Mouse (Mus musculus) G1E (cell line): Measurements from ENCODE around the gene Gm525. TPM values are rescaled to one million over a fixed set of nuclear protein-coding genes. Genes with fewer than 3 reads are reported as not detected.
A peak's percentile ranks its signal among the peaks of the same experiment; 100 is the strongest.

Source experiments
- ATAC-seq: 2 replicates; pipeline ENCODE4 v1.8.0; 2016; ENCODE audit warnings: mild to moderate bottlenecking; ENCODE audit not compliant: insufficient number of reproducible peaks, poor library complexity, low FRiP score, severe bottlenecking; ENCODE audit errors: extremely low read depth
- DNase-seq: peaks from one replicate; pipeline ENCODE4 v3.0.0; 2012; ENCODE audit warnings: low spot score
- H3K27me3 ChIP-seq: 2 replicates; pipeline ENCODE4 v1.6.1; 2012; ENCODE audit warnings: mild to moderate bottlenecking, low read length, inconsistent platforms; ENCODE audit not compliant: insufficient read depth
- H3K36me3 ChIP-seq: replicated peaks from 2 replicates; pipeline ENCODE3; 2012; ENCODE audit warnings: mild to moderate bottlenecking, inconsistent platforms
- H3K4me1 ChIP-seq: 2 replicates; pipeline ENCODE4 v1.6.1; 2012; ENCODE audit warnings: low read depth, low read length, inconsistent platforms, mixed read lengths; ENCODE audit not compliant: insufficient read depth
- H3K4me3 ChIP-seq: 2 replicates; pipeline ENCODE4 v1.5.1; 2012; ENCODE audit warnings: low read depth, mild to moderate bottlenecking, inconsistent platforms, low read length, moderate library complexity, mixed read lengths
- H3K9me3 ChIP-seq: replicated peaks from 2 replicates; pipeline ENCODE4 v1.6.1; 2012; ENCODE audit warnings: inconsistent platforms
- CTCF ChIP-seq: IDR thresholded peaks from 2 replicates; pipeline ENCODE4 v1.5.1; 2012; ENCODE audit warnings: low read depth, low read length, inconsistent platforms, mixed read lengths
- GATA1 ChIP-seq: IDR thresholded peaks from 2 replicates; pipeline ENCODE4 v1.6.1; 2012; ENCODE audit warnings: borderline replicate concordance, low read length, inconsistent platforms, mixed read lengths
- GATA2 ChIP-seq: IDR thresholded peaks from 2 replicates; pipeline ENCODE4 v1.6.1; 2012; ENCODE audit warnings: low read depth, low read length, inconsistent platforms, borderline replicate concordance
- POLR2AphosphoS5 ChIP-seq: IDR thresholded peaks from 2 replicates; pipeline ENCODE4 v1.6.1; 2012; ENCODE audit warnings: low read depth, low read length, inconsistent platforms; ENCODE audit not compliant: insufficient replicate concordance
- TAL1 ChIP-seq: conservative IDR thresholded peaks from 2 replicates; pipeline ENCODE4 v1.6.1; 2012; ENCODE audit warnings: low read depth, low read length, inconsistent platforms, mixed read lengths
- polyA plus RNA-seq: library from polyadenylated mRNA; stranded (reverse); fragments of >175 nt; gene quantifications from 2 replicates; pipeline ENCODE4 v1.2.3, GENCODE M21; 2012
- total RNA-seq, 2 experiments: library from RNA; stranded (forward) in 1 of 2; stranded (reverse) in 1 of 2; fragments of 200-1000 nt in 1 of 2; fragments of >200 nt in 1 of 2; fragmentation: Nextera tagmentation in 1 of 2; gene quantifications; 2 replicates each; pipeline ENCODE4 v1.2.3; 2014 to 2017

Gm525 gene
- total RNA-seq (2014; fragmentation: Nextera tagmentation) (not detected in 2 replicates), total RNA-seq (2017) (not detected in 2 replicates), polyA plus RNA-seq (not detected in 2 replicates)

DNA sequence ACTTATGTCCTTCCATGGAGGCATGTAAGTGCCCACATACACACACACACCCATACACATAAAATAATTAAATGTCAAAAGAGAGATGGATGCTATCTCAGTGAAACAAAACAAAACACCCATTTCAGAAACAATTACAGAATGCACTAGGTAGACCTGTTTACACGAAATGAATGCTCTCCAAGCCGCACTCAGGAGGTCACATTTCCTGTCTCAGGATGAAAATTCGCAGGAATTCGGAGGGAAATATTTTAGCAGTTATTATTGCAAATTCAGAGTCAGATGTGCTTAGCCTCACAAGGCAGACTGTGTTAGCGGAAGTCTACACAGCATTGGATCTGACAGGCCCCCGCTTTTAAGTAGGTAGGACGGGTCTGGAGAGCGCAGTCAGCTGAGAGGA lies at the start of gene Gm525:
TSS of gene Gm525 (plus strand) at position 301 of the 400 bp plus-strand sequence.
- ATAC-seq (no peak), DNase-seq (no peak)
- TF ChIP-seq POLR2AphosphoS5 = no peak
- TF ChIP-seq TAL1 = no peak
- TF ChIP-seq GATA1 = no peak
- no peak for TF ChIP-seq CTCF
- no peak for TF ChIP-seq GATA2
- Histone ChIP-seq H3K27me3 (peaks cover 28% of the 10 kb centered on the region), H3K9me3 (no peaks in the 10 kb centered on the region), H3K4me3 (no peak within 1 kb of the TSS), H3K4me1 (0 out of 2 replicates have a peak, but pooled peaks cover 3% of the 10 kb centered on the region), H3K36me3 (no peaks in the 10 kb centered on the region)

DNA sequence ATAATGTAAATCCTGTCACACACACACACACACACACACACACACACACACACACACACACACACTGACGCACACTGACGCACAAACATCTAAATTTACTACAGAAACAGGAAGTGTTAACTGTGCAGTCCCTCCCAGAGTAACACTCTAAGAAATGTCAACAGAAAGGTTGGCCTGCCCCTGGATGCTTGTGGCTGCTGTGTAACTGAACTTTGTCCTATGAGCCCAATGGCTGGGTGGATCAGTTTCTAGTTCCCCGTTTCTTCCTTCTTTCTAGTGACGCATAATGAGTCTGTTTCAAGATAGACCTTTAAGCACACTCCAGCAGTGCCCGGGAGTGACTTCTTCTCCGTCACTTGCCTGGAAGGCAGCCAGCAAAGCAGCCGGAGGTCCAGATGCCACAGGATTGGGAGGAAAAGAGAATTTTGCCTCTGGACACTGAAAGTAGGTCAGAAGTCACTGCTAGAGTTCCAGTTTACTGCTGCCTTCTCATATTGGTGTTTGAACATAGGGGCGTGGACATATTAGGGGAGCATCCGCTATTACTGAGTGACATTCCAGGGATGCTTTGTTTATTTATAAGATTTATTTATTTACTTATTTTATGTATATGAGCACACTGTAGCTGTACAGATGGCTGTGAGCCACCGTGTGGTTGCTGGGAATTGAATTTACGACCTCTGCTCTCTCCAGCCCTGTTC lies 49.3 kb upstream of the Gm525 start:
- H3K9me3 ChIP-seq = no peaks in the 10 kb centered on the region
- H3K36me3 ChIP-seq = peaks cover 33% of the 10 kb centered on the region
- DNase-seq (no peak), ATAC-seq (no peak)
- TF ChIP-seq GATA2 (no peak), TAL1 (no peak), GATA1 (no peak), POLR2AphosphoS5 (no peak), CTCF (no peak)
- no peaks in the 10 kb centered on the region for H3K27me3 ChIP-seq
- H3K4me3 ChIP-seq = no peak overlapping the region
- H3K4me1 ChIP-seq = peaks cover 77% of the 10 kb centered on the region

DNA sequence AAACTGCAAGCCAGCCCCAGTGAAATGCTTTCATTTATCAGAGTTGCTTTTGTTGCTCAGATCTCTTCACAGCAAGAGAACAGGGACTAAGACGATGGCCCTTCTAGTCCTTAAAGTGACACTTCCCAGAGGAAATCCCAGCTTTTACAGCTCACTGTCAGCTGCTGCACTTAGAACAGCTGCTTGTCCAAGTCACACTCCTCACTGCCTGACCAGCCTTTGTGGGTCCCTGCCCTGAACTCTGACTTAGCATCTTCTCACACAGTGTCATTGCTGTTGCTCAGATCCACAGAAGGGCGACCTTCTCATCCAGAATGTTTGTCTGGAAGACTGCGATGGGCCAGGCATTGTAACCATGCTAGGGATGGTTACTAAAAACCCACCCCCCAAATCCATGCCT lies 48.0 kb upstream of the Gm525 start:
- TF ChIP-seq GATA1 (no peak), CTCF (no peak), POLR2AphosphoS5 (no peak), GATA2 (no peak), TAL1 (no peak)
- no peak for DNase-seq
- peaks cover 77% of the 10 kb centered on the region for H3K4me1 ChIP-seq
- H3K9me3 ChIP-seq = no peaks in the 10 kb centered on the region
- no peaks in the 10 kb centered on the region for H3K27me3 ChIP-seq
- no peak overlapping the region for H3K4me3 ChIP-seq
- ATAC-seq = no peak
- H3K36me3 ChIP-seq = peaks cover 21% of the 10 kb centered on the region

DNA sequence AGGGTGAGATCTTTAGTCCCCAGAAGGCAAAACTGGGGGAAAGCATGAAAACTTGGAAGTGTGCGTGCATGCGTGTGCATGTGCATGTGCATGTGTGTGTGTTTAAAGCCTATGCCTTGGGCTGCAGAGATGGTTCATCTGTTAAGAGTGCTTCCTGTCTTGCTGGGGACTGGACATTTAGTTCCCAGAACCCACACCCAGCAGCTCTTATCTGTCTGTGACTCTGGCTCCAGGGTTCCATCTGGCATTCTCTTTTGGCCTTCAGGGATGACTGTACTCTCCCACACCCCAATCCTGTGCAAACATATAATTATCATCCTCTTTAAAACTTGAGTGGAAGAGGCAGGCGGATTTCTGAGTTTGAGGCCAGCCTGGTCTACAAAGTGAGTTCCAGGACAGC lies 47.5 kb upstream of the Gm525 start:
- Histone ChIP-seq H3K4me1 (peaks cover 72% of the 10 kb centered on the region), H3K9me3 (no peaks in the 10 kb centered on the region), H3K4me3 (no peak overlapping the region), H3K27me3 (no peaks in the 10 kb centered on the region), H3K36me3 (peaks cover 16% of the 10 kb centered on the region)
- DNase-seq (no peak), ATAC-seq (no peak)
- TF ChIP-seq GATA2 = no peak

DNA sequence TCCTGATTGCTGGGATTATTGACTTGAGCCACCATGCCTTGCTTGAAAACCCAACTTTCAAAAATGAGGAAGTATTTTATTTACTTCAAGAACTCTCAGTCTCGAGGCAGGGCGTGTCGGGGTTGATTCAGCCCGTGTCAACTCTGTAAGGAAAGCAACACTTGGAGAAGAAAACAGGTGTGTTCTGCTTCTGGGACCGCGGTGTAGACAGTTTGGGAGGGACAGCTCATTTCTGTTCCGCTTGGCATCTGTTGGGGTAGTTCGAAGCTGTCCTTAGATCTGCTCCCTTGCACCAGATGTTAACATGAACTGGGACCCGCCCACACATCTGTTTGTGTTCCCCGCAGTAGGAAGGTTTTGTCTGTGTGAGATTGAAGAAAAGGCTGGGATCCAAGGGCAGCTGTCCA lies 45.7 kb upstream of the Gm525 start:
- peaks cover 2% of the 10 kb centered on the region for H3K36me3 ChIP-seq
- H3K4me1 ChIP-seq = peaks cover 59% of the 10 kb centered on the region
- DNase-seq (peak; percentile 22), ATAC-seq (peak; percentile 54)
- TF ChIP-seq CTCF = no peak
- TF ChIP-seq TAL1 = peak; percentile 63
- TF ChIP-seq GATA2 = no peak
- TF ChIP-seq POLR2AphosphoS5 = no peak
- no peak for TF ChIP-seq GATA1
- H3K9me3 ChIP-seq = no peaks in the 10 kb centered on the region
- H3K27me3 ChIP-seq = no peaks in the 10 kb centered on the region
- peak overlapping the region; percentile 41; the same call in 1 of the 2 replicates for H3K4me3 ChIP-seq

DNA sequence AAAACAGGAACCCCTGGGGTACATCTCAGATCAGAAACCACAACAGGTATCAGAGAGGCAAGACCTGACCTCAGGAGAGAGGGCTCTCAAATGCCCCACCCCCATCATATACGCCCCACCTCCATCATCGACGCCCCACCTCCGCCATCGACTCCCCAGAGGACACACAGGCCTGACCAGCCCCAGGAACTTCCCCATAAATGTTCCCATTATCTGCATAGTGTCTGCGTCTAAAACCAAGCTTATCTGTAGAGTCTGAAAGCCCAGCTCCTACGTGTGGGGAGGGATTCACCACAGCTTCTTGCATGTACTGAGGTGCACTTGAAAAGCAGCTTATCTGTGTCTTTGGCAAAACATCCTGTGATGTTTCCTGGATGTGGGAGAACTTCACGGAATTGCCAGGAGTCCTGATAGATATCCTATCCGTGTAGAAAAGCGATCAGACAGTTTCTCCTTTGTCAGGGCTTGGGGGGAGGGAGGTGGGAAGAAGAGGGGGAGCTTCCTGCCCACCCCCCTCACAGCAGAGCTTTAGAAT lies 44.7 kb upstream of the Gm525 start:
- H3K4me3 ChIP-seq = peak overlapping the region; percentile 13; the same call in 1 of the 2 replicates
- H3K4me1 ChIP-seq = peaks cover 50% of the 10 kb centered on the region
- H3K27me3 ChIP-seq = no peaks in the 10 kb centered on the region
- no peaks in the 10 kb centered on the region for H3K36me3 ChIP-seq
- DNase-seq (no peak), ATAC-seq (peak; percentile 67)
- TF ChIP-seq TAL1 (0 out of 2 replicates have a peak, but pooled peaks have one; percentile 11), POLR2AphosphoS5 (no peak)
- no peaks in the 10 kb centered on the region for H3K9me3 ChIP-seq

DNA sequence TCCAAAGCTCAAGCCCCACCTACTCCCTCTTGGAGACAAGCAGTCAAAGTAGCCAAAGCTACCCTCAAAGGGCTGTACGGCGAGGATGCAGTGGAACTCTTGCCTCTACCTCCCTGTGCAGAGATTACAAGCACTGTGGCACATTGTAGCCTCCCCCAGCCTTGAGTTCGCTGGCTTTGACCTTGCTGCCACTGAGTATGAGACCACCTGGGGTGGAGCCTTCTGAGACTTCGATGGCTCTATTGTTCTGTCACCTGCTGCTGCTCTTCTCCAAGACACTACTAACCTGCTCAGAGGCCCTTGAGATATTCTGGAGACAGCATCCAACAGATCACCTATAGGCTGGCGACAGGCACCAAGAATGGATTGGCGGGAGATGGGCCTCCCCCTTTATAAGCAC lies 43.1 kb upstream of the Gm525 start:
- peaks cover 11% of the 10 kb centered on the region for H3K36me3 ChIP-seq
- H3K4me1 ChIP-seq = peaks cover 38% of the 10 kb centered on the region

More for the DNA sequence above, 43.1 kb upstream of the Gm525 start:
- Histone ChIP-seq H3K4me3 (no peak overlapping the region), H3K9me3 (no peaks in the 10 kb centered on the region), H3K27me3 (no peaks in the 10 kb centered on the region)
- ATAC-seq = no peak
- no peak for DNase-seq
- no peak for TF ChIP-seq CTCF
- no peak for TF ChIP-seq GATA1
- no peak for TF ChIP-seq POLR2AphosphoS5
- no peak for TF ChIP-seq GATA2
